In the genomic region with DNA sequence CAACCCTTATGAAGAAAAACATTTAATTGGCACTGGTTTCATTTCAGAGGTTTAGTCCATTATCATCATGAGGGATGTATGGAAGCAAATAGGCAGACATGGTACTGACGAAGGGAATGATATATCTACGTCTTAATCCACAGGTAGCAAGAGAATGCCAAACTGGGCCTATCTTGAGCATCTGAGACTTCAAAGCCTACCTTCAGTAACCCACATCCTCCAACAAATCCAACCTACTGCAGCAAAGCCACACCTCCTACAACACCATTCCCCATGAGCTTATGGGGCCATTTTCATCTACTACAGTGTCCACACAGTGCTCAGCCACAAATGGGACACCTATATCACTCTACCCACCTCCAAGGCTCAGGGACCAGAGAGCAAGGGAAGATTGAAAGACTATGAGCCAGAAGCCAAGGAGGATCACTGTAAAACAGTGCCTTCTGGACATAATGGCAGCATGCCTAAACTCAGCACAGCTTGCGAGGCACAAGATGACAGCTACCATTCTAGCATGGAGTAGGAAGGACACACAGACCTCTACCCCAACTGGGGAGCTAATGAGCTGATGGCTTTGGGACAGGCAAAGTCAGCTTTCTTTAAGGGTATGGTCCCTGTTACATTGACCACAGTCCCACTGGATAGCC, we compare ENCODE assay signal across 16 mouse cellular contexts.
A peak's percentile ranks its signal among the peaks of the same experiment; 100 is the strongest.
DNase-seq lines count a peak whose midpoint lies in the region; ATAC-seq lines count a peak whose summit lies in the region.
"Had no signal": no experiment of that assay in that cellular context is flagged by ENCODE, and none has a peak within 500 bp of the region (broad histone marks: within the 10 kb centered on the region; RNA-seq: fewer than 3 reads in every experiment).

No protein-coding gene starts in this region.

- no peak overlapping the region for H3K27ac ChIP-seq in forebrain, embryonic 16.5 days (ENCODE audit: low read length)
- H3K27ac ChIP-seq in forebrain, embryonic 12.5 days = no peak overlapping the region
- H3K27ac ChIP-seq: embryonic facial prominence, embryonic 10.5 days; hindbrain, embryonic 13.5 days; liver, embryonic 14.5 days had no signal

- DNase-seq in CD4-positive, CD25-positive, alpha-beta regulatory T cell, adult 2 months (ENCODE audit: low read depth, low spot score) = peak; percentile 54
- peak; percentile 65 for DNase-seq in cerebellum, adult 11-12 months
- peak; percentile 65 to 77 for DNase-seq in cerebellum, postnatal 25 days
- no peak for DNase-seq in lung, postnatal 36 days
- no peak for DNase-seq in liver
- no peak for DNase-seq in left cerebral cortex, adult 8-10 months (ENCODE audit: low spot score in 2 of 2)
- DNase-seq: gastrocnemius, postnatal 14 days; heart, postnatal 10 days; kidney, adult 18-20 months; midbrain, embryonic 14.5 days had no signal

- H3K9ac ChIP-seq in forebrain, embryonic 16.5 days (replicated peaks; ENCODE audit: low read depth, low read length) = no peak overlapping the region
- H3K9ac ChIP-seq in forebrain, embryonic 12.5 days = no peak overlapping the region
- H3K9ac ChIP-seq: hindbrain, embryonic 13.5 days; liver, embryonic 14.5 days had no signal

- H3K4me2 ChIP-seq in forebrain, embryonic 16.5 days (ENCODE audit: low read length) = no peak overlapping the region
- no peak overlapping the region for H3K4me2 ChIP-seq in forebrain, embryonic 12.5 days
- H3K4me2 ChIP-seq: hindbrain, embryonic 13.5 days had no signal

- WGBS in forebrain, embryonic 16.5 days = 88% methylated on average over 3 of the region's 3 CpGs
- 92% methylated on average over 3 of the region's 3 CpGs for WGBS in forebrain, embryonic 12.5 days

- no peaks in the 10 kb centered on the region for H3K27me3 ChIP-seq in forebrain, embryonic 16.5 days (replicated peaks; ENCODE audit: control insufficient read depth, insufficient read depth, low read length)
- H3K27me3 ChIP-seq in forebrain, embryonic 12.5 days = no peaks in the 10 kb centered on the region
- H3K27me3 ChIP-seq: hindbrain, embryonic 13.5 days; Patski had no signal

- H3K4me3 ChIP-seq in forebrain, embryonic 16.5 days (replicated peaks; ENCODE audit: low read length) = no peak overlapping the region
- H3K4me3 ChIP-seq in forebrain, embryonic 12.5 days (replicated peaks) = no peak overlapping the region
- H3K4me3 ChIP-seq: embryonic facial prominence, embryonic 10.5 days; hindbrain, embryonic 13.5 days had no signal

- no peaks in the 10 kb centered on the region for H3K4me1 ChIP-seq in forebrain, embryonic 16.5 days (replicated peaks; ENCODE audit: control insufficient read depth, insufficient read depth, low read length)
- peaks cover 3% of the 10 kb centered on the region; the same call in 1 of the 2 replicates for H3K4me1 ChIP-seq in forebrain, embryonic 12.5 days
- H3K4me1 ChIP-seq: hindbrain, embryonic 13.5 days had no signal

- ATAC-seq in forebrain, embryonic 16.5 days = peak; percentile 26; the same call in 1 of the 2 replicates
- no peak for ATAC-seq in forebrain, embryonic 12.5 days (ENCODE audit: low FRiP score)
- ATAC-seq: Patski had no signal

- no peaks in the 10 kb centered on the region for H3K36me3 ChIP-seq in forebrain, embryonic 16.5 days (ENCODE audit: control insufficient read depth, insufficient read depth)
- H3K36me3 ChIP-seq in forebrain, embryonic 12.5 days (replicated peaks) = no peaks in the 10 kb centered on the region
- H3K36me3 ChIP-seq: embryonic facial prominence, embryonic 10.5 days; hindbrain, embryonic 13.5 days had no signal

- H3K9me3 ChIP-seq in forebrain, embryonic 16.5 days (ENCODE audit: control insufficient read depth, low read length) = no peaks in the 10 kb centered on the region
- H3K9me3 ChIP-seq in forebrain, embryonic 12.5 days = no peaks in the 10 kb centered on the region
- H3K9me3 ChIP-seq: embryonic facial prominence, embryonic 10.5 days; hindbrain, embryonic 13.5 days had no signal

Comparison
In these comparisons a context has a peak if more than half of its experiments do, and no peak if none do; other contexts are left out.
1. DNase-seq: peak in CD4-positive, CD25-positive, alpha-beta regulatory T cell, adult 2 months (single experiment), cerebellum, adult 11-12 months (single experiment) and cerebellum, postnatal 25 days (2 of 2); none in lung, postnatal 36 days (single experiment), liver (single experiment) and left cerebral cortex, adult 8-10 months (0 of 2).